Mouse (Mus musculus) thymus, adult 2 months (tissue): ENCODE results near the gene Slc35e3. TPM values are rescaled to one million over a fixed set of nuclear protein-coding genes. Genes with fewer than 3 reads are reported as not detected.
"Not testable (repeated sequence)": the region's sequence is repeated elsewhere in the genome, so short reads cannot be mapped to it uniquely, and the experiment has no call there.

Experiments
- DNase-seq: peaks from one replicate; pipeline ENCODE4 v3.0.0; 2021
- H3K27ac ChIP-seq: fragments of 200-500 bp; 2 replicates; pipeline ENCODE4 v1.5.1; 2012; ENCODE audit warnings: low read length, control low read depth; ENCODE audit not compliant: control insufficient read depth, insufficient read depth
- H3K27me3 ChIP-seq: fragments of 200-500 bp; 2 replicates; pipeline ENCODE4 v1.6.1; 2012; ENCODE audit warnings: mild to moderate bottlenecking, low read length, moderate library complexity, mixed read lengths; ENCODE audit not compliant: control insufficient read depth, insufficient read depth
- H3K36me3 ChIP-seq: fragments of 200-500 bp; 2 replicates; pipeline ENCODE4 v1.6.1; 2012; ENCODE audit warnings: mild to moderate bottlenecking, low read length, moderate library complexity; ENCODE audit not compliant: control insufficient read depth, insufficient read depth
- H3K4me1 ChIP-seq: fragments of 200-500 bp; replicated peaks from 2 replicates; pipeline ENCODE4 v1.6.1; 2012; ENCODE audit warnings: low read length; ENCODE audit not compliant: control insufficient read depth, insufficient read depth
- H3K4me3 ChIP-seq: fragments of 200-500 bp; 2 replicates; pipeline ENCODE4 v1.5.1; 2012; ENCODE audit warnings: mild to moderate bottlenecking, low read length, control low read depth, moderate library complexity; ENCODE audit not compliant: control insufficient read depth, insufficient read depth
- CTCF ChIP-seq: fragments of 200-500 bp; IDR thresholded peaks from 2 replicates; pipeline ENCODE4 v1.5.1; 2012; ENCODE audit warnings: mild to moderate bottlenecking, control low read depth, low read length, moderate library complexity, borderline replicate concordance; ENCODE audit not compliant: control insufficient read depth, poor library complexity, insufficient read depth; ENCODE audit errors: extremely low read depth
- POLR2A ChIP-seq: fragments of 200-500 bp; IDR thresholded peaks from 2 replicates; pipeline ENCODE4 v1.6.1; 2012; ENCODE audit warnings: mild to moderate bottlenecking, low read length, control low read depth, moderate library complexity; ENCODE audit not compliant: control insufficient read depth, poor library complexity, insufficient read depth; ENCODE audit errors: extremely low read depth
- WGBS: fragments of 180-500 bp; shearing (Covaris S2); methylation state at CpG from one replicate; pipeline ENCODE4 v1.1.7; 2018; 5-methylcytosine and 5-hydroxymethylcytosine counted together
- polyA plus RNA-seq: library from polyadenylated mRNA; depleted of rRNA; stranded (reverse); fragments of >200 nt; gene quantifications from 2 replicates; pipeline ENCODE4 v1.2.3, GENCODE M21; 2012

The Slc35e3 gene
- polyA plus RNA-seq, 1 experiment = 13.8 TPM

GRCm38 (mm10) chr10:117749050-117749686 is 3.0 kb upstream of the Slc35e3 start:
- H3K27ac ChIP-seq = no peak overlapping the region
- no peaks in the 10 kb centered on the region for H3K27me3 ChIP-seq
- no peak overlapping the region for H3K4me3 ChIP-seq
- 99% methylated on average over 10 of the region's 10 CpGs for WGBS
- no peak for TF ChIP-seq CTCF
- TF ChIP-seq POLR2A = no peak
- no peak for DNase-seq
- H3K4me1 ChIP-seq = peaks cover 2% of the 10 kb centered on the region; the same call in 1 of the 2 replicates
- peaks cover 15% of the 10 kb centered on the region for H3K36me3 ChIP-seq

GRCm38 (mm10) chr10:117748276-117749049 is 2.3 kb upstream of the Slc35e3 start:
- H3K36me3 ChIP-seq = peaks cover 15% of the 10 kb centered on the region
- H3K27ac ChIP-seq = no peak overlapping the region
- 97% methylated on average over 10 of the region's 10 CpGs for WGBS
- TF ChIP-seq POLR2A = no peak
- no peak for TF ChIP-seq CTCF
- no peak for DNase-seq
- H3K4me3 ChIP-seq = no peak overlapping the region
- H3K4me1 ChIP-seq = peaks cover 2% of the 10 kb centered on the region; the same call in 1 of the 2 replicates
- no peaks in the 10 kb centered on the region for H3K27me3 ChIP-seq

- TF ChIP-seq POLR2A (no peak), CTCF (no peak)
- Histone ChIP-seq H3K4me1 (peaks cover 2% of the 10 kb centered on the region; the same call in 1 of the 2 replicates), H3K4me3 (no peak overlapping the region), H3K36me3 (peaks cover 15% of the 10 kb centered on the region), H3K27ac (no peak overlapping the region), H3K27me3 (no peaks in the 10 kb centered on the region)
- no peak for DNase-seq
- WGBS = 94% methylated on average over 7 of the region's 7 CpGs
Measured at GRCm38 (mm10) chr10:117747711-117748110, 1.5 kb upstream of the Slc35e3 start.

GRCm38 (mm10) chr10:117745570-117746296 is 432 bp downstream of the Slc35e3 start:
- peak; percentile 21 for DNase-seq
- H3K36me3 ChIP-seq = peaks cover 13% of the 10 kb centered on the region
- WGBS = 4% methylated on average over 21 of the region's 46 CpGs

GRCm38 (mm10) chr10:117743917-117744316 is 2.2 kb downstream of the Slc35e3 start:
- DNase-seq = no peak
- Histone ChIP-seq H3K4me3 (no peak overlapping the region), H3K27ac (no peak overlapping the region), H3K27me3 (no peaks in the 10 kb centered on the region), H3K4me1 (peaks cover 2% of the 10 kb centered on the region; the same call in 1 of the 2 replicates), H3K36me3 (0 out of 2 replicates have a peak, but pooled peaks cover 1% of the 10 kb centered on the region)
- TF ChIP-seq CTCF (no peak), POLR2A (no peak)
- WGBS = 92% methylated on average over 4 of the region's 4 CpGs

More at GRCm38 (mm10) chr10:117745570-117746296, 432 bp downstream of the Slc35e3 start:
- H3K4me1 ChIP-seq, H3K27ac ChIP-seq, H3K27me3 ChIP-seq: not testable (repeated sequence)
- H3K4me3 ChIP-seq = peak overlapping the region; percentile 43

- H3K27me3 ChIP-seq = no peaks in the 10 kb centered on the region
- no peak for DNase-seq
- peaks cover 4% of the 10 kb centered on the region; the same call in 1 of the 2 replicates for H3K36me3 ChIP-seq
- WGBS = 94% methylated on average over 2 of the region's 2 CpGs
- no peak overlapping the region for H3K4me3 ChIP-seq
- H3K27ac ChIP-seq = no peak overlapping the region
- no peak for TF ChIP-seq CTCF
- no peak for TF ChIP-seq POLR2A
- H3K4me1 ChIP-seq = peaks cover 2% of the 10 kb centered on the region; the same call in 1 of the 2 replicates
Measured at GRCm38 (mm10) chr10:117743182-117743581, 3.0 kb downstream of the Slc35e3 start.
